Mouse (Mus musculus) limb, embryonic 10.5 days (tissue): Measurements from ENCODE around the gene Rbfox2. TPM values are rescaled to one million over a fixed set of nuclear protein-coding genes. Genes with fewer than 3 reads are reported as not detected.

ENCODE experiments used
- DNase-seq: peaks from one replicate; pipeline ENCODE4 v3.0.0-alpha.2; 2017; ENCODE audit warnings: low spot score
- H3K27ac ChIP-seq: fragments of 300-500 bp; sonication (generic); 2 replicates; pipeline ENCODE4 v1.5.1; 2016; ENCODE audit warnings: mild to moderate bottlenecking
- H3K27me3 ChIP-seq: fragments of 300-500 bp; sonication (generic); 2 replicates; pipeline ENCODE4 v1.6.1; 2016; ENCODE audit warnings: low read depth, mild to moderate bottlenecking; ENCODE audit not compliant: poor library complexity, severe bottlenecking
- H3K36me3 ChIP-seq: fragments of 300-500 bp; sonication (generic); 2 replicates; pipeline ENCODE4 v1.6.1; 2016; ENCODE audit warnings: mild to moderate bottlenecking, moderate library complexity
- H3K4me1 ChIP-seq: fragments of 300-500 bp; sonication (generic); 2 replicates; pipeline ENCODE4 v1.6.1; 2016
- H3K4me3 ChIP-seq: fragments of 300-500 bp; sonication (generic); 2 replicates; pipeline ENCODE4 v1.5.1; 2016; ENCODE audit warnings: mild to moderate bottlenecking, moderate library complexity
- H3K9me3 ChIP-seq: fragments of 300-500 bp; sonication (generic); replicated peaks from 2 replicates; pipeline ENCODE4 v1.6.1; 2016; ENCODE audit warnings: mild to moderate bottlenecking
- WGBS: fragments of 180-500 bp; shearing (Covaris S2); methylation state at CpG from one replicate; pipeline ENCODE4 v1.1.7; 2016; 5-methylcytosine and 5-hydroxymethylcytosine counted together
- polyA plus RNA-seq: library from polyadenylated mRNA; unstranded; fragments of >200 nt; fragmentation: Nextera tagmentation; extraction: Ambion mirVana; gene quantifications from 2 replicates; pipeline ENCODE4 v1.2.1, GENCODE M21; 2016

Gene Rbfox2
- polyA plus RNA-seq, 1 experiment from 2014 or later, result 62.6 TPM

DNA sequence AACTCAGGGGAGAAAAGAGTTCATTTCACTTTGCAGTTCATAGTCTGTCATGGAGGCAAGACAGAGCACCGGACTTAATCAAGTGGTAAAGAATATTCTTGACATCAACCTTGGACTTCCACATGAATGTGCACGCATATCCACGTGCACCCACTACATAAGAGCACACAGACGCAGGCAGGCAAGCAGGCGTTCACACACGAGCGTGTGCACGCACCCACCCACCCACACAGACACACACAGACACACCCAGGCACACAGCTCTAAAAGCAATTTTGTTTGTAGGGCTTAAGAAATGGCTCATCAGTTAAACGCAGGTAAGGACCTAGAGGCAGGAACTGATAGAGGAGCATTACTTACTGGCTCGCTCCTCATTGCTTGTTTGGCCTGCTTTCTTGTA, 172.3 kb downstream of the Rbfox2 start:
- H3K36me3 ChIP-seq, result peaks cover 64% of the 10 kb centered on the region
- no peaks in the 10 kb centered on the region for H3K4me1 ChIP-seq
- H3K4me3 ChIP-seq, result no peak overlapping the region
- no peak for DNase-seq
- H3K27me3 ChIP-seq, result no peaks in the 10 kb centered on the region
- no peak overlapping the region for H3K27ac ChIP-seq
- no peaks in the 10 kb centered on the region for H3K9me3 ChIP-seq
- 95% methylated on average over 10 of the region's 10 CpGs for WGBS

DNA sequence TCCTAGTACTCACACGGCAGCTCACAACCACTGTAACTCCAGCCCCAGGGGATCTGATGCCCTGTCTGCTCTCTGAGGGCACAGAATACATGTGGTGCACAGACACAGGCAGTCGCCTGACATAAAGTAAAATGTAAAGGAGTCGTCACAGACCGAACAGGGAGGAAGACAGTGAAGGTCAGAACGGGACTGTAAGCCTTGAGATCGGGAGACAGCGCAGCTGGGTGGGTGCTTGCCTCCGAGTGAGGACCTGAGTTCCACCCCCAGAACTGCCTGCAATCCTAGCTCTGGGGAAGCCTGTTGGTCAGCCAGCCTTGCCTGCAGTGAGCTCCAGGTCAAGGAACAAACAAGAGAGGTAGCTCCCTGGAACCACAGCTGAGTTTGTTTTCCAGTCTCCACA, 177.7 kb downstream of the Rbfox2 start:
- Histone ChIP-seq H3K36me3 (peaks cover 64% of the 10 kb centered on the region), H3K27me3 (no peaks in the 10 kb centered on the region), H3K9me3 (no peaks in the 10 kb centered on the region), H3K4me3 (no peak overlapping the region), H3K4me1 (no peaks in the 10 kb centered on the region), H3K27ac (no peak overlapping the region)
- 89% methylated on average over 8 of the region's 8 CpGs for WGBS
- no peak for DNase-seq

DNA sequence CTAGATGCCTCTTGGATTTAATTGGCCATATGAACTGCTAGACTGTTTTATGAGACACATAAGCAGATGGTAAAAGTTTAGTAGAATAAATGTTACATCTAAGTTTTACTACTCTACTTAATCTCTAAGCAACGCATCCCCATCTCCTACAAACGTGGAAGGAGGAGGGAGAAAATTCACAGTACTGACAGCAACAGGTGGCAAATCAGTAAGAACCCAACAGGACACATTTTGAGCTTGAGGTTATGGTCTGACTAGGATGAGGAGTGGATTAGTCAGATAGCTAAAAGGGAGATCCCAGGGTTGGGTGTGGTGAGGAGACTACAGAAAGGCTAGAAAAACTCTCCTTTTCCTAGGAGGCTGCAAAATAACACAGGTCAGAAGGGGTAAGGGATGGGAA, 179.1 kb downstream of the Rbfox2 start:
- no peak overlapping the region for H3K27ac ChIP-seq
- DNase-seq, result no peak
- 91% methylated on average over 2 of the region's 2 CpGs for WGBS
- H3K36me3 ChIP-seq, result peaks cover 53% of the 10 kb centered on the region
- H3K4me3 ChIP-seq, result no peak overlapping the region
- H3K9me3 ChIP-seq, result no peaks in the 10 kb centered on the region
- no peaks in the 10 kb centered on the region for H3K27me3 ChIP-seq
- no peaks in the 10 kb centered on the region for H3K4me1 ChIP-seq

DNA sequence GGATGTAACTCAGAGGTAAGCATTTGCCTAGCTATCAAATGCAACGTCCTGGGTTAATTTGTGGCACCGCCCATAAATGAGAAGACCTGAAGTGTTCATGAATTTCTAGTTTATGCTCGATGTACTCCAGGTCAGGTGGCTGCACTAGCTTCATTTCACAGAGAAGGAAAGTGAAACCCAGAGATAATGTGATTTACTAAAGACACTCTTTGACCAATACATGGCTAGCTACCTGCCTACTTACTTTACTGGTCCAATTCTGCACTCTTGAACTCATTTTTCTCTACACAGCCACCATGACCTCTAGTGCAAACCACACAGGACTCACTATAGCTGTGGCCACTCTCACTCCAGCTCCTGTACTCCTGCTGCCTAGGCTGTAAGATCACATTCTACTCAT, 180.1 kb downstream of the Rbfox2 start:
- Histone ChIP-seq H3K4me1 (no peaks in the 10 kb centered on the region), H3K27ac (no peak overlapping the region), H3K9me3 (no peaks in the 10 kb centered on the region), H3K4me3 (no peak overlapping the region), H3K36me3 (peaks cover 42% of the 10 kb centered on the region), H3K27me3 (no peaks in the 10 kb centered on the region)
- no peak for DNase-seq
- 94% methylated on average over 3 of the region's 3 CpGs for WGBS

DNA sequence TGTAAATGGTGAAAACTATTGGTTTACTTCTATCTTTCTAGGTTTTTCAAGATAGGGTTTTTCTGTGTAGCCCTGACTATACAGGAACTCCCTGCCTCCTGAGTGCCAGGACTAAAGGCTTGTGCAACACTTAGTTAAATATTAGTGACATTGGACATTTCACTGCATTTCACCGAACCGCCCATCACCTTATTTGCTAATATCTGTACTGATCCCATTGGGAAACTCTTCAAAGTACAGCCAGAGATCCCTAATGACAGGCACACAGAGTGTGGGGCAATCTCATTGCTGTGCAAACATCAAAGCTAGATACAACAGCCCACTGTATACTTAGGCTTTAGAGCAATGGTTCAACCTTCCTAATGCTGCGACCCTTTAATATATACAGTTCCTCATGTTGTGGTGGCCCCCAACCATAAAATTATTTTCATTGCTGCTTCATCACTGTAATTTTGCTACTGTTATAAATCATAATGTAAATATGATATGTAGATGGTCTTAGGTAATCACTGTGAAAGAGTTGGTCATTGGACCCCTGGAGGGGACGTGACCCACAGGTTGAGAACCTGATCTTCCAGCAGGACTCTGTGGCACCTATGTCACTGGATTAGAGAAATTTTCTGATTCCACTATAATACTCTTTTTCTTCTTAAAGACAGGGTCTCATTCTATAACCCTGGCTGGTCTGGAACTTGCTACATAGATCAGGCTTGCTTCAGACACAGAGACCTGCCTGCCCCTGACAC, 182.3 kb downstream of the Rbfox2 start:
- H3K9me3 ChIP-seq, result no peaks in the 10 kb centered on the region
- H3K4me1 ChIP-seq, result no peaks in the 10 kb centered on the region
- 92% methylated on average over 4 of the region's 4 CpGs for WGBS
- H3K27me3 ChIP-seq, result no peaks in the 10 kb centered on the region
- peaks cover 37% of the 10 kb centered on the region for H3K36me3 ChIP-seq
- H3K4me3 ChIP-seq, result no peak overlapping the region
- no peak overlapping the region for H3K27ac ChIP-seq
- DNase-seq, result no peak

DNA sequence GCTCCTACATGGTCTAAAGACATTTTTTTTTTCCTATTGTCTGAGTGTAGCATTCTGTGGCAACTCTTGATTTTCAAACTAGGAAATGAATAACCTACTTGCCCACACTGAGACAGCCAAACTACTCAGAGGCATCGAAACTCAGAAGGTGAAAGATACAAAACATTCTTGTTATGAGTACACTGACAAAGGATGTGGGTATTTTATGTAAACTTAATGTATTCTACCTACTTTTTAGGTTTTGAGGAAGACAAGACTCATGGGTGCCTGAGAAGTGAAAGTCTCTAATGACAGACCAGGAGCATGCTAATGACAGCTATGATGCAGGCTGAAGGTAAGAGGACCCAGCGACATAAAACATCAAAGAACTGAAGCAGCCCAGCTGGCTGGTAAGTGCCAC, 184.0 kb downstream of the Rbfox2 start:
- DNase-seq, result no peak
- Histone ChIP-seq H3K4me1 (no peaks in the 10 kb centered on the region), H3K9me3 (no peaks in the 10 kb centered on the region), H3K36me3 (peaks cover 25% of the 10 kb centered on the region), H3K27ac (no peak overlapping the region), H3K27me3 (no peaks in the 10 kb centered on the region), H3K4me3 (no peak overlapping the region)
- 79% methylated on average over 2 of the region's 2 CpGs for WGBS

DNA sequence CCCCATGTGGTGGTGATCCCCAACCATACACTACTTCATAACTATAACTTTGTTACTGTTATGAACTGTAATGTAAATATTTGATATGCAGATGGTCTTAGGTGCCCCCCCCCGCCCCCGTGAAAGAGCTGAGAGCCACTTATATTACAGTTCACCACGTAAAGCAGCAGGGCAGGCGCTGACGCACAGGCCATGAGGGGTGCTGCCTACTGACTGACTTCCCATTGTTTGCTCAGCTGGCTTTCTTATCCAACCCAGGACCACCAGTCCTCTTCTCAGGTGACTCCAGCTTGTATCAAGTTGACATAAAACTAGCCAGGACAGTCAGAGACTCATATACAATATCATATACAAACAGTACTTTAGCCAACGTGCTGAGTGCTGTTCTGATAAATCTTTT, 184.6 kb downstream of the Rbfox2 start:
- no peaks in the 10 kb centered on the region for H3K9me3 ChIP-seq
- no peaks in the 10 kb centered on the region for H3K27me3 ChIP-seq
- 89% methylated on average over 6 of the region's 6 CpGs for WGBS
- DNase-seq, result no peak
- H3K36me3 ChIP-seq, result peaks cover 21% of the 10 kb centered on the region
- H3K4me3 ChIP-seq, result no peak overlapping the region
- H3K4me1 ChIP-seq, result no peaks in the 10 kb centered on the region
- no peak overlapping the region for H3K27ac ChIP-seq

DNA sequence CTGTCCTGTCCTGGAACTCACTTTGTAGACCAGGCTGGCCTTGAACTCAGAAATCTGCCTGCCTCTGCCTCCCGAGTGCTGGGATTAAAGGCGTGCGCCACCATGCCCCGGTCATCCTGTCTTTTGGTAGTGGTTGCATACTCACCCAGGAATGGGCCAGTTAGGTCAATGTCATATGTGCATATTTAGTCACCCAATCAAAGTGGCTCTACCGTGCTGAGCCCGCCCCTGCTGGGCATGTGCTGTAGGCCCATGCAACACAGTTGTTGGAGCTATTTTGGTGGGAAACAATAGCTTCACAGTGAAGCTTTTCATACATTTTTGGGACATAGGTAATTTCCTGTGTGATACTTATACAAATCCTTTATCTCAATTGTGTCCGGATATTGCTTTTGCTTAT, 187.1 kb downstream of the Rbfox2 start:
- Histone ChIP-seq H3K27ac (no peak overlapping the region), H3K27me3 (no peaks in the 10 kb centered on the region), H3K4me3 (no peak overlapping the region), H3K9me3 (no peaks in the 10 kb centered on the region), H3K36me3 (peaks cover 42% of the 10 kb centered on the region), H3K4me1 (no peaks in the 10 kb centered on the region)
- no peak for DNase-seq
- 95% methylated on average over 7 of the region's 7 CpGs for WGBS

DNA sequence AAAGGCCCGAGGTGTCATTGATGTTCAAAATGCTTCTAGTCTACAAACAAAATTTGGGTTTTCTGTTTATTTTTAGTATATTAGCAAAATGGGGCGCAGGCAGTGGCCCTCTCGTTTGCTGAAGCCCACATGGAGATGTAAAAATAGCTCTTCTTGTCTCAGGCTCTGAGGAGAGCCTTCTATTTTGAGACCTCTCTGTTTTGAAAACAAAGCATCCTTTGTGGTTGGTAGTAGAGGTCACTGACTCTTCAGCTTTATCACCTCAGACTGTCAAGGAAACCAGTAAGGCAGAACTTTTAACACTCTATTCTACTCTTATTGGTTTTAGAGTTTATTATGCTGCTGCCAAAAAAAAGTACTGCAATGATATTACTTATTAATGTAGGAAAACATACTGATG, 189.6 kb downstream of the Rbfox2 start:
- H3K27ac ChIP-seq, result no peak overlapping the region
- H3K9me3 ChIP-seq, result no peaks in the 10 kb centered on the region
- no peak overlapping the region for H3K4me3 ChIP-seq
- no peaks in the 10 kb centered on the region for H3K27me3 ChIP-seq
- no peak for DNase-seq
- H3K36me3 ChIP-seq, result peaks cover 64% of the 10 kb centered on the region
- H3K4me1 ChIP-seq, result no peaks in the 10 kb centered on the region
- 69% methylated on average over 3 of the region's 3 CpGs for WGBS

DNA sequence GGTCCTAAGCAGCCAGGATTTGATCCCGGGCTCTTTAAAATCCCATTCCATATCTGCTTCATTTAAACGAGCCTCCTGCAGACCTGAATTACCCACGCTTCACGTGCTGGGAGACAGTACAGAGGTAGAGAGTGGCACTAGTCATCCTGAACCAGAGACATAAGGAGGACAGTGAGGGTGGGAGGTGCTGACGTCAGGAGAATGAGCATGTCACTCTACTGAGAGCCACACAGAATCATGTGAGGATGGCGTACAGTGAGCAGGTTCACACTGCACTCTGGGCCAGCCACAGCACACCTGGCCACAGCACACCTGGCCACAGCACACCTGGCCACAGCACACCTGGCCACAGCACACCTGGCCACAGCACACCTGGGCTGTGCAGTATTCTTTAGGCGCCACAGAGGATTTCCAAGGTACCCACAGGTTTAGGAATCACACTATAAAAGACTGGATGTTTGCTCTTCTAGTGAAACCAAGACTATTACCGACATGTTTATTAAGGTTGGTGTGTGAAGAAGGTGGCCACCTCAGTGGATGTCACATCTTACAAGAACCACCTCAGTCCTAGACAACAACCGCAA, 190.6 kb downstream of the Rbfox2 start:
- Histone ChIP-seq H3K4me3 (no peak overlapping the region), H3K36me3 (peaks cover 69% of the 10 kb centered on the region), H3K27me3 (no peaks in the 10 kb centered on the region), H3K9me3 (no peaks in the 10 kb centered on the region), H3K4me1 (no peaks in the 10 kb centered on the region), H3K27ac (no peak overlapping the region)
- 91% methylated on average over 9 of the region's 9 CpGs for WGBS
- DNase-seq, result no peak

DNA sequence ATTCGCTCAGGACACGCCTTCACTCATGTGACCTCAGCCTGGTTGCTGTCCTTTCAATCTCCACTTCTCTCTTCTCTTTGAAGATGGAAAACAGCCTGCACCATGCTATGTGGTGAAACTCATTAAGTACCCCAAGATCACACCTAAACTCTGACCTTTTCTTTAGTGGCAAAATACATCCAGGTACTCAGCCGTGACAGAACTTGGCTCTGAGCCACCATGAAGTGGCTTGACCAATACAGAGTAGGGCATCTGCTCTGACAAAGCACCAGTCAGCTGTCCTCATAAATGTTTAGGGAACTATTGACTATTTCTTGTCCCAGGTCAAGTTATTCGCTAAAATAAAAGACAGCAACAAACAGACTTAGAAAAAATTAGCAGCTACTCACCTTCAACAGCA, 191.3 kb downstream of the Rbfox2 start:
- Histone ChIP-seq H3K4me3 (no peak overlapping the region), H3K9me3 (no peaks in the 10 kb centered on the region), H3K27ac (no peak overlapping the region), H3K27me3 (no peaks in the 10 kb centered on the region), H3K4me1 (no peaks in the 10 kb centered on the region), H3K36me3 (peaks cover 68% of the 10 kb centered on the region)
- 90% methylated on average over 4 of the region's 4 CpGs for WGBS
- DNase-seq, result no peak

DNA sequence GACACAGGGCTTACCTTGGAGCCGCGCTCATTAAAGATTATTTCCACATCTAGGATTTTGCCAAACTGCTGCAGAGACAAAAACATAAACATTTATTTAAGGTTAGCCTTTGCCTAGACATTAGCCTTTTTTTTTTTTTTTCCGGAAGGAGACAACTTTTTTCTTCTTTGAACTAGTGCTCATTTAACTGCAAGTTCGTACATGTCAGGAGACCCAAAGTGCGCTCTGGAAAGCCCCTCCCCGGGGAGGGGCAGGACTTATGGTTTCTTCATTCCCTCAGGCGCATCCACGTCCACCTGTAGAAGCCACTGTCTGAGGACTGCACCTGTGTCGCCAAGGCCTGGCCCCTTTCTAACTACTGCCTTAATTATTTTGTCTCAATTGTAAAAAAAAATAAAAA, 193.2 kb downstream of the Rbfox2 start:
- Histone ChIP-seq H3K4me1 (no peaks in the 10 kb centered on the region), H3K27ac (no peak overlapping the region), H3K27me3 (no peaks in the 10 kb centered on the region), H3K9me3 (no peaks in the 10 kb centered on the region), H3K36me3 (peaks cover 66% of the 10 kb centered on the region), H3K4me3 (no peak overlapping the region)
- DNase-seq, result no peak
- 91% methylated on average over 9 of the region's 9 CpGs for WGBS

DNA sequence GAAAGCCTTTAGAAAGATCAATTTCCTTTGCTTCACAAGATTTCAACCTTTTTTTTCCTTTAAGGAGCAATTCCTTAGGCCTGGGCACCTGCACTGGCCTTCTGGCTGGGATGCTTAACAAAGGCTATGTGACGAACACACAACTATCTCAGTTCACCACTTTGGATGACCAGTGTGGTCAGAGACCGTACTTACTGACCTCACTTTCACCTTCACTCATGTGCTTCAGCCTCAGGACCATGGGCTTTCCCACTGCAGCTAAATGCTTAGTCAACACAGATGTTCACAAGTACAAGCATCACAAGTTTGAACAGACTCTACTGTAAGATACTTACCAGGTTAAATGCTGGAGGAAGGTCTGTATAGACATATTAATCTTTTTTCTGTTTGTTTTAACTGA, 194.4 kb downstream of the Rbfox2 start:
- H3K27ac ChIP-seq, result no peak overlapping the region

DNA sequence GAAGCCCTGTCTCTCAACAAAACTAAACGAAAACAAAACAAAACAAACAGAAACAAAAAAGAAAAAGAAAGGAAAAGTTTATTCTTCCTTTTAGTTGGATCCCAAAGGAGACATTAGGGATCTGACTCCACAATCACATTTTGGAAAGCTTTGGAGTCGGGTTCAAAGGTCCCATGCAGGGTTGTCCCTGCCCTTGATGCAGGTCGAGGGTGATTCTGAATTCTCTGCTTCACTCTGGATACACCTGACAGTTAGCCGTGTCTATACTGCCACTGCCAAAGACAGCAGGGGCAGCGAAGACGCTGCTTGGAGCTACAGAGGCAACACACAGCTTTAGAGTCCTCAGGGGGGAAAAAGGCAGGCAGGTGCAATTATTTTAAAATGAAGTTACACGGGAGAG, 194.9 kb downstream of the Rbfox2 start:
- Histone ChIP-seq H3K36me3 (peaks cover 71% of the 10 kb centered on the region), H3K27me3 (no peaks in the 10 kb centered on the region), H3K4me1 (no peaks in the 10 kb centered on the region), H3K9me3 (no peaks in the 10 kb centered on the region), H3K27ac (no peak overlapping the region), H3K4me3 (no peak overlapping the region)
- 90% methylated on average over 7 of the region's 7 CpGs for WGBS
- no peak for DNase-seq

More for the DNA sequence above, 194.4 kb downstream of the Rbfox2 start:
- H3K4me3 ChIP-seq, result no peak overlapping the region
- 96% methylated on average over 2 of the region's 2 CpGs for WGBS
- DNase-seq, result no peak
- H3K9me3 ChIP-seq, result no peaks in the 10 kb centered on the region
- no peaks in the 10 kb centered on the region for H3K4me1 ChIP-seq
- peaks cover 74% of the 10 kb centered on the region for H3K36me3 ChIP-seq
- H3K27me3 ChIP-seq, result no peaks in the 10 kb centered on the region
